Mouse (Mus musculus): ENCODE data around the gene Uchl1. TPM values are rescaled to one million over a fixed set of nuclear protein-coding genes. Genes with fewer than 3 reads are reported as not detected.

Gene Uchl1
- 93.3 and 116 TPM in 2 replicates for polyA plus RNA-seq (2016; fragmentation: Nextera tagmentation; extraction: Ambion mirVana)

DNA sequence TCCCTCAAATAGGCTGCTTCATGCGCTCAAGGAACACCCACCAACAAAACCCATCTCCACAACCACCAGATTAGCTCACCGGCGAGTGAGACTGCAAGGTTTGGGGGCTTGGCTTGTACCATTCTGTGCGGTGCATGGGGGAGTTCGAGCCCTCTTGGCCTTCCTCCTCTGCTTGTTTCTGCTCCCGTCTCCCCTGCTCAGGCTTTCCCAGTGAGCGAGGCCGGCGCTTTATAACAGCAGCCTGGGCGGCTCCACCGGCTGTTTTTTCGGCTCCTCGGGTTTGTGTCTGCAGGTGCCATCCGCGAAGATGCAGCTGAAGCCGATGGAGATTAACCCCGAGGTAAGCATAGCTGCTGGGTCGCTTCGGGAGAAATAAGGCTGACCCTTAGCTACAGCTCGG is at the start of gene Uchl1:
TSS of gene Uchl1 (plus strand) at position 109 of the 400 bp plus-strand sequence.
- Histone ChIP-seq H3K4me3 (peak within 1 kb of the TSS; percentile 76), H3K9me3 (no peaks in the 10 kb centered on the region), H3K27me3 (ENCODE audit: insufficient read depth, poor library complexity, severe bottlenecking) (peaks cover 32% of the 10 kb centered on the region), H3K27ac (peak within 1 kb of the TSS; percentile 74), H3K4me1 (peaks cover 23% of the 10 kb centered on the region), H3K36me3 (no peaks in the 10 kb centered on the region)
- peak; percentile 95 for DNase-seq (ENCODE audit: low spot score)
- under 1% methylated on average over 20 of the region's 20 CpGs for WGBS

- H3K4me1 ChIP-seq: peaks cover 13% of the 10 kb centered on the region; the same call in 1 of the 2 replicates
- no peaks in the 10 kb centered on the region for H3K9me3 ChIP-seq
- no peak overlapping the region; the same call in 1 of the 2 replicates for H3K27ac ChIP-seq
- H3K36me3 ChIP-seq: no peaks in the 10 kb centered on the region
- DNase-seq (ENCODE audit: low spot score): no peak
- 26% methylated on average over 7 of the region's 7 CpGs for WGBS
- H3K4me3 ChIP-seq: no peak overlapping the region; the same call in 1 of the 2 replicates
- no peaks in the 10 kb centered on the region for H3K27me3 ChIP-seq (ENCODE audit: insufficient read depth, poor library complexity, severe bottlenecking)
Measured at GRCm38 (mm10) chr5:66627805-66628204, 48.1 kb upstream of the Uchl1 start.

DNA sequence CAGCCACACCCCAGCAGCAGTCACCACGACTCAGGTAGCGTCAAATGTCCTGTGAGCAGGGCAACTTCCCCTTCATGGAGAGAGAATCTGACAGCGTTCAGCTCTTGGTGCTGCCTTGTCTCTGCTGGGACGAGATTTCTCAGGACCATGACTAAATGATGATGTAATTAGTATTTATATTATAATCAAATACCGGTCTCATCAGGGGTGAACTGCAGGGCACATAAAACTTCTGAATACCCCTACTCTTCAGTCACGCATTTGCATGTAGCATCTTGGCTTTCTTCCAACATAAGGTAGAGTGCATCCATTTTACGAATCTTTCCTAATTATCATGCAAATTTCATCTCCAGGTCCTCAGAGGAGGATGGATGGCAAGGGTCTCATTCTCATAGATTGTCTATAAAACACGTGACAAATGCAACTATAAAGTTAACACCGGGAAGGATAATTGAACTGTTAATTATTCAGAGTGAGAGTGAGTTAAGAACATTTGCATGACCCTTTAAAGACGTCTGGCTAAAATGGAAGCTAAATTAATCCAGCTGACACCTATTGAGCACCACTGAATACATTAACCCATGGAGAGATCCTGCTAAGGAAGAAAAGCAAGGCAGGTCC is 40.3 kb upstream of the Uchl1 start:
- Histone ChIP-seq H3K27ac (no peak overlapping the region), H3K36me3 (no peaks in the 10 kb centered on the region), H3K27me3 (ENCODE audit: insufficient read depth, poor library complexity, severe bottlenecking) (no peaks in the 10 kb centered on the region), H3K9me3 (no peaks in the 10 kb centered on the region), H3K4me3 (no peak overlapping the region), H3K4me1 (no peaks in the 10 kb centered on the region)
- no peak for DNase-seq (ENCODE audit: low spot score)
- 69% methylated on average over 10 of the region's 10 CpGs for WGBS

DNA sequence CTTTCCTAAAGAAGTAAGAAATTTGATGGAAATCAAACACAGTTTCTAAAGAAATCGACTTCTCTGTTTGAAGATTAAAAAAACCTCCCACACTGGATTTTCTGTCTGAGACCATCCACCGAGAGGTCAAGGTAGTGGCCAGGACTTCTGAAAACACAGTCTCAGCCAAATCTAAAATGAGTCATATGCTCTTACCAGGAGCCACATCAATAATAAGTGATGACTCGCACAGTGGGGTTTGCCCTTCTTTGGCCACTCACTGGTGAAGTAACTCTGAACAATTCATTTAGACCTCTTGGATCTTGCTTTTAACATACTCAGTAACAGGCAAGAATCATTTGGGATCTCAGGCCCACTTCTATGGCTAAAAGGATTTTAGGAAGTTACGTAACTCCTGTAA is 33.7 kb upstream of the Uchl1 start:
- Histone ChIP-seq H3K27ac (no peak overlapping the region), H3K27me3 (ENCODE audit: insufficient read depth, poor library complexity, severe bottlenecking) (no peaks in the 10 kb centered on the region), H3K4me1 (peaks cover 8% of the 10 kb centered on the region; the same call in 1 of the 2 replicates), H3K4me3 (no peak overlapping the region), H3K9me3 (no peaks in the 10 kb centered on the region), H3K36me3 (no peaks in the 10 kb centered on the region)
- 81% methylated on average over 4 of the region's 4 CpGs for WGBS
- DNase-seq (ENCODE audit: low spot score): no peak

GRCm38 (mm10) chr5:66643260-66643659 is 32.6 kb upstream of the Uchl1 start:
- WGBS: 81% methylated on average over 5 of the region's 5 CpGs
- Histone ChIP-seq H3K27ac (no peak overlapping the region), H3K27me3 (ENCODE audit: insufficient read depth, poor library complexity, severe bottlenecking) (no peaks in the 10 kb centered on the region), H3K9me3 (no peaks in the 10 kb centered on the region), H3K4me1 (peaks cover 18% of the 10 kb centered on the region), H3K4me3 (no peak overlapping the region), H3K36me3 (no peaks in the 10 kb centered on the region)
- DNase-seq (ENCODE audit: low spot score): no peak

DNA sequence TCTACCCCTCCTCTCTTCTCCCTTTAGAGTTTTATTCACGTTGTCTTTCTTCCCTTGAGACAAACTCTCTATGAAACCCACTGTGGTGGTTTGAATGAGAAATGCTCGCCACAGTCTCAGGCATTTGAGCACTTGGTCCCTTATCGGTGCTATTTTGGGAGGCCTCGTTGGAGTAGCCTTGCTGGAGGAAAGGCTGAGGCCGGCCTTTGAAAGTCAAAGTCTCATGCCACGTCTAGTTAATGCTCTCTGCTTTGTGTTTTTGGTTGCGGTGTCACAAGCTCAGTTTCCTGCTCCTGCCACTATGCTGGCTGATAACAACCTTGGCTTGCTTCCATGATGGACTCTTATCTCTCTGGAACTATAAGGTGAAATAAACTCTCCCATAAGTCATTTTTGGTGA is 28.4 kb upstream of the Uchl1 start:
- peaks cover 25% of the 10 kb centered on the region for H3K4me1 ChIP-seq

GRCm38 (mm10) chr5:66654220-66654619 is 21.7 kb upstream of the Uchl1 start:
- Histone ChIP-seq H3K36me3 (no peaks in the 10 kb centered on the region), H3K4me1 (peaks cover 8% of the 10 kb centered on the region), H3K27me3 (ENCODE audit: insufficient read depth, poor library complexity, severe bottlenecking) (no peaks in the 10 kb centered on the region), H3K9me3 (no peaks in the 10 kb centered on the region), H3K4me3 (no peak overlapping the region), H3K27ac (no peak overlapping the region)
- WGBS: 54% methylated on average over 5 of the region's 5 CpGs
- peak; percentile 82 for DNase-seq (ENCODE audit: low spot score)

More for the DNA sequence above, 28.4 kb upstream of the Uchl1 start:
- WGBS: 12% methylated on average over 7 of the region's 7 CpGs
- no peaks in the 10 kb centered on the region for H3K9me3 ChIP-seq
- H3K36me3 ChIP-seq: no peaks in the 10 kb centered on the region
- H3K27me3 ChIP-seq (ENCODE audit: insufficient read depth, poor library complexity, severe bottlenecking): no peaks in the 10 kb centered on the region
- no peak overlapping the region; the same call in 1 of the 2 replicates for H3K4me3 ChIP-seq
- H3K27ac ChIP-seq: peak overlapping the region; percentile 73
- no peak for DNase-seq (ENCODE audit: low spot score)

- Histone ChIP-seq H3K4me3 (peak overlapping the region; percentile 76), H3K27me3 (ENCODE audit: insufficient read depth, poor library complexity, severe bottlenecking) (peaks cover 32% of the 10 kb centered on the region), H3K9me3 (no peaks in the 10 kb centered on the region), H3K27ac (no peak overlapping the region), H3K4me1 (peaks cover 23% of the 10 kb centered on the region), H3K36me3 (no peaks in the 10 kb centered on the region)
- no peak for DNase-seq (ENCODE audit: low spot score)
- WGBS: 2% methylated on average over 18 of the region's 18 CpGs
Measured at GRCm38 (mm10) chr5:66675189-66675890, 551 bp upstream of the Uchl1 start.

GRCm38 (mm10) chr5:66676457-66677117 is 696 bp downstream of the Uchl1 start:
- DNase-seq (ENCODE audit: low spot score): no peak
- H3K27me3 ChIP-seq (ENCODE audit: insufficient read depth, poor library complexity, severe bottlenecking): peaks cover 32% of the 10 kb centered on the region
- peak overlapping the region; percentile 74 for H3K27ac ChIP-seq
- WGBS: 1% methylated on average over 51 of the region's 51 CpGs
- peak overlapping the region; percentile 76 for H3K4me3 ChIP-seq
- no peaks in the 10 kb centered on the region for H3K9me3 ChIP-seq
- H3K4me1 ChIP-seq: peaks cover 26% of the 10 kb centered on the region
- H3K36me3 ChIP-seq: no peaks in the 10 kb centered on the region

DNA sequence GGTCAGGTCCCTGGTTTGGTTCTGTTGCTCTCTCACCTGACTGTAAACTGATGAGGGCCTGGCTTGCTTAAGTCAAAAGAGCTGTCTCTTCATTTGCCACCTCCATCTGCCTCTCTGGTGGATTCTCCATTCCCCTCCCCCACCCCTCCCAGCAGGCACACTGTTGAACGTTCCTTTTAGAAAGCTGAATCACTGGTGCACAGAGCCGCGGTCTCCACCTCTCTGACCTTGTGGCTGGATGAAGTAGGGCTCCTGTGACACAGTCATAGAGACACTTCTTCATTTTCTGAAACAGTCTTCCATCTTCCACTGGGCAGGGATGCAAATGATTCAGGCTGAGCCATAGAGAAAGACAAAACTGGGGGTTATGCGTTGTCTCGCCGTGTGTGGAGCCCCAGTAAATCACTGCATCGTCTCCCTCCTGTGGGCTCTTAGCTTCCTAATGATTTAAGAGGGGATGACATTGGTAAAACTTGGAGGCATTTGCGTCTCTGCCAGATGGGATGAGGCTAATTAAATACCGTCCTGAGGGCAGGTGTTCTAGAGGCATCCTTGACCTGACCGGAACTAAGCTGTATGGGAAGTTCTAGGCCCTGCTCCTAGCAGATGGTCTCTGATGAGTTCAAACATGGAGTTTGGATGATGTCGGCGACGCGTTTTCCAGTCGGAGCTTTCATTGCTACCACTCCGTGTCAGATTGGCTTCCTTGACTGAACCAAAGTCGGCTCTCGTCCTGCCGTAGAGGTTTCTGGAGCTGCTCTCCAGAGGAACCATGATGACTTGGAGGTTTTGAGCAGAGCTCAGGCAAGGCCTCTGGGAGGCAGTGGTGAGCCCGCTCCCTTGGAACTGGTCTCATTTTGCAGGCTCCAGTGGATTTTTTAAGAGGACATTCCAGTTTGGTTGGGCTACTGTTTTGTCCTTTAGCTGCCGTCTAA is 1.8 kb downstream of the Uchl1 start:
- Histone ChIP-seq H3K4me1 (peaks cover 35% of the 10 kb centered on the region), H3K9me3 (no peaks in the 10 kb centered on the region), H3K4me3 (peak overlapping the region; percentile 76; the same call in 1 of the 2 replicates), H3K36me3 (peaks cover 8% of the 10 kb centered on the region; the same call in 1 of the 2 replicates), H3K27me3 (ENCODE audit: insufficient read depth, poor library complexity, severe bottlenecking) (peaks cover 32% of the 10 kb centered on the region), H3K27ac (no peak overlapping the region)
- WGBS: 76% methylated on average over 21 of the region's 21 CpGs
- DNase-seq (ENCODE audit: low spot score): no peak

GRCm38 (mm10) chr5:66679222-66679621 is 3.3 kb downstream of the Uchl1 start:
- H3K4me1 ChIP-seq: peaks cover 35% of the 10 kb centered on the region
- no peak overlapping the region for H3K4me3 ChIP-seq
- H3K27me3 ChIP-seq (ENCODE audit: insufficient read depth, poor library complexity, severe bottlenecking): peaks cover 31% of the 10 kb centered on the region
- H3K9me3 ChIP-seq: no peaks in the 10 kb centered on the region
- DNase-seq (ENCODE audit: low spot score): no peak
- no peak overlapping the region for H3K27ac ChIP-seq
- peaks cover 21% of the 10 kb centered on the region for H3K36me3 ChIP-seq
- WGBS: 67% methylated on average over 10 of the region's 10 CpGs

- H3K4me3 ChIP-seq: no peak overlapping the region
- H3K27ac ChIP-seq: no peak overlapping the region
- DNase-seq (ENCODE audit: low spot score): no peak
- H3K27me3 ChIP-seq (ENCODE audit: insufficient read depth, poor library complexity, severe bottlenecking): no peaks in the 10 kb centered on the region
- WGBS: 84% methylated on average over 2 of the region's 2 CpGs
- H3K36me3 ChIP-seq: peaks cover 53% of the 10 kb centered on the region
- peaks cover 12% of the 10 kb centered on the region for H3K4me1 ChIP-seq
- no peaks in the 10 kb centered on the region for H3K9me3 ChIP-seq
Measured at GRCm38 (mm10) chr5:66685930-66686329, 10.0 kb downstream of the Uchl1 start.
